Mouse (Mus musculus): ENCODE data around the gene Gamt. TPM values are rescaled to one million over a fixed set of nuclear protein-coding genes. Genes with fewer than 3 reads are reported as not detected.
"Not testable (repeated sequence)": the region's sequence is repeated elsewhere in the genome, so short reads cannot be mapped to it uniquely, and the experiment has no call there.

Gamt gene
- polyA plus RNA-seq, 1 experiment = 0.82 TPM

DNA sequence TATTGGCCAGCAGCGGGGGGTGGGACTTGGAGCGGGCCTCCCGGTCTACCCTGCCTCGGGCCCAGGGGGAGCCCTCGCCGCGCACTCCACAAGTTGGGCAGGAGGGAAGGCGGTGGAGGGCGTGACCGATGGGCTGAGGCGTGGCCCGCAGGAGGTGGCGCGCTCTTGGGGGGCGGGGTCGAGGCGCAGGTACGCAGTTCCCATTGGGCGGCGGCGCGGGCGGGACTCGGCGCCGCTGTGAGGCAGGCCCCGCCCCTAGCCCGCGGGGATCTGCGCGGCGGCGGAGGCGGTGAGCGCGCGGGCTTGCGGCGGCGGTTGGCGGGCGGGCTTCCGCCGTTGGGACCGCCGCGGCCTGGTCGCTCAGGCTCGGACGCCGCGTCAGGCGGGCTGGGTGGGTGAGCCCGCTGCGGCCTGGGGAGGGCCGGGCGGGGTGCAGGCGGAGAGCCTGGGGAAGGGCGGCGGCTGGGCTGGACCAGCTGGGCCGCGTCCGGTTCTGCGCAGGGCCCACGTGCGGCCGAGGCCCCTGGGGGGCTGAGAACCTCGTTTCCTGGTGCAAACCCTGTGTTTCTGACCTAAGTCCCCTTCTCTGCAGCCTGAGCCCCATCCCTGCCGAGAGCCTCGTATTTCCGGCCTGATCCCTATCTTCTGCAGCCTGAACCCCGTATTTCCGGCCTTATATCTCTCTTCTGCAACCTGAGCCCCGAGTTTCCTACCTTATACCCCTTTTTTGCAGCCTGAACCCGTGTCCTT is 34.2 kb downstream of the Gamt start, which contains the start of gene Mum1:
TSS of gene Mum1 (plus strand) at position 19 of the 750 bp plus-strand sequence.
- no peak for TF ChIP-seq POLR2A (IDR thresholded peaks at IDR 0.05; ENCODE audit: insufficient read depth, low read length)
- no peak for TF ChIP-seq EP300 (IDR thresholded peaks at IDR 0.05; ENCODE audit: insufficient read depth, low read depth, low read length)
- peak; percentile 23 for TF ChIP-seq CTCF (IDR thresholded peaks at IDR 0.05; ENCODE audit: low read depth, low read length)
- Histone ChIP-seq H3K27me3 (ENCODE audit: control insufficient read depth, insufficient read depth, low read length, poor library complexity, severe bottlenecking) (no peaks in the 10 kb centered on the region), H3K9me3 (replicated peaks; ENCODE audit: control insufficient read depth, insufficient read depth, low read length, poor library complexity, severe bottlenecking) (no peaks in the 10 kb centered on the region), H3K27ac (ENCODE audit: insufficient read depth, low read length) (peak within 1 kb of the TSS; percentile 61), H3K4me3 (ENCODE audit: low read depth, low read length) (peak within 1 kb of the TSS; percentile 77), H3K9ac (ENCODE audit: low read depth, poor library complexity, severe bottlenecking) (peak within 1 kb of the TSS; percentile 85), H3K4me1 (ENCODE audit: control insufficient read depth, insufficient read depth, low read length) (no peaks in the 10 kb centered on the region), H3K36me3 (ENCODE audit: control insufficient read depth, insufficient read depth, low read length, poor library complexity, severe bottlenecking) (peaks cover 23% of the 10 kb centered on the region)

DNA sequence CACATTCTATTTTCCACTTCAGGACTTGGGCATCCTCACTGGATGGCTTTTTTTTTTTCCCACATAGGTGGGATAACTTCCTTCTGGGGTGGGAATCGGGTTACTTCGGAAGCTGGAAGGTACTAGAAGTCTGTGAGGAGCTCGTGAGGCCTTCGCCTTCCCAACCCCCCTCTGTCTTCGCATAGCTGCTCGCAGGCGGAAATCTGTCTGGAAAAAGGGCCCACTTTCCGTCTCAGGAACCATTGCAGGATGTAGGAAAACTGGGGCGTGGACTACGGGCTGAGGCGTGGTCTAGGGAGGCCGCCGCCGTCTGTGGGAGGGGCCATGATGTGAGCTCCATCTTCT is 34.8 kb downstream of the Gamt start:
- Histone ChIP-seq H3K4me1 (ENCODE audit: control insufficient read depth, insufficient read depth, low read length) (peaks cover under 1% of the 10 kb centered on the region), H3K9me3 (replicated peaks; ENCODE audit: control insufficient read depth, insufficient read depth, low read length, poor library complexity, severe bottlenecking) (no peaks in the 10 kb centered on the region)

DNA sequence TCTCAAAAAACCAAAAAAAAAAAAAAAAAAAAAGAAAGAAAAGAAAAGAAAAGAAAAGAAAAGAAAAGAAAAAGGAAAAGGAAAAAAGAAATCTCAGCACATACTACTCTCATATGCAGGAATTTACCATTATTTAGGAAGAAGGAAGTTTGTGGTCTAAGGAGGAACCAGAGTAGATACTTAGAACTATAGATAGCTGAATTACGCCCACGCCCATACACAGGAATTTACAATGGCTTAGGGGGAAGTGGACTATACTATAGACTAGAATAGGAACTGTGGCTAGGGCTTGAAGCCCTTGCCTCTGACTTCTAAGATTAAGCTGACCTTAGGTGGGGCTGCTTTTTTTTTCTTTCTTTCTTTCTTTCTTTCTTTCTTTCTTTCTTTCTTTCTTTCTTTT is 37.7 kb downstream of the Gamt start:
- not testable (repeated sequence) for H3K4me1 ChIP-seq (ENCODE audit: control insufficient read depth, insufficient read depth, low read length); H3K9ac ChIP-seq (ENCODE audit: low read depth, poor library complexity, severe bottlenecking); H3K27ac ChIP-seq (ENCODE audit: insufficient read depth, low read length); H3K27me3 ChIP-seq (ENCODE audit: control insufficient read depth, insufficient read depth, low read length, poor library complexity, severe bottlenecking); H3K9me3 ChIP-seq (replicated peaks; ENCODE audit: control insufficient read depth, insufficient read depth, low read length, poor library complexity, severe bottlenecking); H3K36me3 ChIP-seq (ENCODE audit: control insufficient read depth, insufficient read depth, low read length, poor library complexity, severe bottlenecking); H3K4me3 ChIP-seq (ENCODE audit: low read depth, low read length)

More for the DNA sequence above, 34.8 kb downstream of the Gamt start:
- Histone ChIP-seq H3K9ac (ENCODE audit: low read depth, poor library complexity, severe bottlenecking) (peak overlapping the region; percentile 60), H3K4me3 (ENCODE audit: low read depth, low read length) (peak overlapping the region; percentile 32), H3K36me3 (ENCODE audit: control insufficient read depth, insufficient read depth, low read length, poor library complexity, severe bottlenecking) (peaks cover 23% of the 10 kb centered on the region), H3K27me3 (ENCODE audit: control insufficient read depth, insufficient read depth, low read length, poor library complexity, severe bottlenecking) (no peaks in the 10 kb centered on the region), H3K27ac (ENCODE audit: insufficient read depth, low read length) (peak overlapping the region; percentile 61)
- TF ChIP-seq EP300 (IDR thresholded peaks at IDR 0.05; ENCODE audit: insufficient read depth, low read depth, low read length) (no peak), POLR2A (IDR thresholded peaks at IDR 0.05; ENCODE audit: insufficient read depth, low read length) (peak; percentile 70)

DNA sequence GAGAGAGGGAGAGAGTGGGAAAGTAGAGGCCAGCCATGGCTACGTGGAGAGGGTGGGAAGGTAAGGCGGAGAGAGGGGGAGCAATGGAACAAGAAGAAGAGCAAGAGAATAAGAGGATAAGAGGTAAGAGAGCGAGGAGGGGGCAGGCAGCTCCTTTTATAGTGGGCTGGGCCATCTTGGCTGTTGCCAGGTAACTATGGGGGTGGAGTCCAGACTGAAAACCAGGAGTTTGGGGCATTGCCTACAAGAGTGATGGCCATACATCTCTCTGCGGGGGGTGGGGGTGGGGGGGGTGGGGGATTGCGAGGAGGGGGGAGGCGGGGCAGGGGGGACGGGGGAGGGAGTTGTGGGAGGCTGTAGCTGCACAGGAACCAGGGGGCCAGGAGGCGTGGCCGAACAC is 40.1 kb downstream of the Gamt start:
- H3K27ac ChIP-seq (ENCODE audit: insufficient read depth, low read length) = no peak overlapping the region
- H3K4me3 ChIP-seq (ENCODE audit: low read depth, low read length) = no peak overlapping the region; the same call in 1 of the 2 replicates
- no peak overlapping the region for H3K9ac ChIP-seq (ENCODE audit: low read depth, poor library complexity, severe bottlenecking)
- no peak for TF ChIP-seq CTCF (IDR thresholded peaks at IDR 0.05; ENCODE audit: low read depth, low read length)
- no peak for TF ChIP-seq POLR2A (IDR thresholded peaks at IDR 0.05; ENCODE audit: insufficient read depth, low read length)
- TF ChIP-seq EP300 (IDR thresholded peaks at IDR 0.05; ENCODE audit: insufficient read depth, low read depth, low read length) = no peak
- peaks cover 5% of the 10 kb centered on the region for H3K4me1 ChIP-seq (ENCODE audit: control insufficient read depth, insufficient read depth, low read length)
- H3K27me3 ChIP-seq (ENCODE audit: control insufficient read depth, insufficient read depth, low read length, poor library complexity, severe bottlenecking) = no peaks in the 10 kb centered on the region
- H3K9me3 ChIP-seq (replicated peaks; ENCODE audit: control insufficient read depth, insufficient read depth, low read length, poor library complexity, severe bottlenecking) = no peaks in the 10 kb centered on the region
- H3K36me3 ChIP-seq (ENCODE audit: control insufficient read depth, insufficient read depth, low read length, poor library complexity, severe bottlenecking) = no peaks in the 10 kb centered on the region

DNA sequence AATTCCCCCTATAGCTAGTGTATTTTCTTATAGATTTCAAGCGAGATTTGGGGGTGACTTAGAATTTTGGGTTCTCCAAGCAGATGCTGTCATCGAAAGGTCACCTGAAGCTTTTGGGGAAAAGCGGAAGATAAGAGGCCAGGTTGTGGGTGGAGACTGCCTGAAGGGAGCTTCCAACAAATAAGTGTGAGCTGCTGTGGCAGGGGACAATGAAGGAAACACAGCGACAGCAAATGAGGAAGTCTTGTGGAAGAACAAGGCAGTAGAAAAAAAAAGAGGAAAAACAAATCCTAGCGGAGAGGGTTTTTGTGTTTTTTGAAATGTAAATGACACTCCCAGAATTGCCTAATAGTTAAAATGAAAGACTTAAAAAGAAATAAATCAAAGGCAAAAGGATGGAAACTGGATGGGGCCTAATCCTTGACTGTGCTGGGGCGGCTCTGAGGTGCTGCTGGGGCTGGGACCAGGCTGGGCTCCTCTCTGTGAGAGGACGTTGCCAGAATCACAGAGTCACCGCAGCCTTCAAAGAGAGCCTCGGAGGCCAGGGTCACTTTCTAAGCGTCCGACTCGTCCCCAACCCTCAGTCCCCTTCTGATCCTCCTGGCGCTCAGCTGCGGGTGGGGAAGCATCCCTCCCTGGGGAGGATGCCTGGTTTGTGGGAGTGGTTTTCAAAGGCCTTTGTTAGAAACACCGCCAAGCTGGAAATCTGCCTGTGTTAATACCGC is 45.6 kb downstream of the Gamt start:
- Histone ChIP-seq H3K4me3 (ENCODE audit: low read depth, low read length) (no peak overlapping the region), H3K36me3 (ENCODE audit: control insufficient read depth, insufficient read depth, low read length, poor library complexity, severe bottlenecking) (no peaks in the 10 kb centered on the region), H3K4me1 (ENCODE audit: control insufficient read depth, insufficient read depth, low read length) (peaks cover 3% of the 10 kb centered on the region), H3K9me3 (replicated peaks; ENCODE audit: control insufficient read depth, insufficient read depth, low read length, poor library complexity, severe bottlenecking) (no peaks in the 10 kb centered on the region), H3K27me3 (ENCODE audit: control insufficient read depth, insufficient read depth, low read length, poor library complexity, severe bottlenecking) (no peaks in the 10 kb centered on the region), H3K27ac (ENCODE audit: insufficient read depth, low read length) (no peak overlapping the region; the same call in 1 of the 2 replicates), H3K9ac (ENCODE audit: low read depth, poor library complexity, severe bottlenecking) (peak overlapping the region; percentile 6; the same call in 1 of the 2 replicates)
- TF ChIP-seq POLR2A (IDR thresholded peaks at IDR 0.05; ENCODE audit: insufficient read depth, low read length) = no peak
- TF ChIP-seq CTCF (IDR thresholded peaks at IDR 0.05; ENCODE audit: low read depth, low read length) = no peak
- no peak for TF ChIP-seq EP300 (IDR thresholded peaks at IDR 0.05; ENCODE audit: insufficient read depth, low read depth, low read length)

DNA sequence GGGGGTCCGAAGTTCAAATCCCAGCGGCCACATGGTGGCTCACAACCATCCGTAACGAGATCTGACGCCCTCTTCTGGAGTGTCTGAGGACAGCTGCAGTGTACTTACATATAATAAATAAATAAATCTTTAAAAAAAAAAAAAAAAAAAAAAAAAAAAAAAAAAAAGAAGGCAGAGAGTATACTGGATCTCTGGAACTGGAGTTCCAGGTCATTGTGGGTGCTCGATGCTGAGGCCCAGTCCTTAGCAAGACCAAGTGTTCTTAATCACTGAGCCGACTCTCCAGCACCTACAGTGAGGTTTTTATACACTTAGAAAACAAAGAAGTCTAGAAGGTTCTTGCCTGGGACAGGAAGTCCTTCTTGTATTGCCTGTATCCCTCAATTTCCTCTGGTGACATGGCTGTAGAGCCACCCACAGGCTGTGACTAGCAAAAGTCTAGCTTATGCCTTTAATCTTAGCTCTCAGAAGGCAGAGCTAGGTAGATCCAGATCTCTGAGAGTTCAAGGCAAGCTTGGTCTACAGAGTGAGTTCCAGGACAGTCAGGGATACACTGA is 49.2 kb downstream of the Gamt start:
- H3K27me3 ChIP-seq (ENCODE audit: control insufficient read depth, insufficient read depth, low read length, poor library complexity, severe bottlenecking) = not testable (repeated sequence)

More for the DNA sequence above, 49.2 kb downstream of the Gamt start:
- not testable (repeated sequence) for H3K4me3 ChIP-seq (ENCODE audit: low read depth, low read length); H3K36me3 ChIP-seq (ENCODE audit: control insufficient read depth, insufficient read depth, low read length, poor library complexity, severe bottlenecking); H3K9me3 ChIP-seq (replicated peaks; ENCODE audit: control insufficient read depth, insufficient read depth, low read length, poor library complexity, severe bottlenecking); H3K4me1 ChIP-seq (ENCODE audit: control insufficient read depth, insufficient read depth, low read length); H3K27ac ChIP-seq (ENCODE audit: insufficient read depth, low read length); H3K9ac ChIP-seq (ENCODE audit: low read depth, poor library complexity, severe bottlenecking)

All from ES-Bruce4 (cell line).